Mouse (Mus musculus): ENCODE results near the gene Sec22c.

GRCm38 (mm10) chr9:121675556-121675955 lies 29.7 kb downstream of the Sec22c start:
- TF ChIP-seq POLR2A (IDR thresholded peaks at IDR 0.05; ENCODE audit: borderline replicate concordance, extremely low read depth, low read depth, low read length) (no peak), CTCF (IDR thresholded peaks at IDR 0.05; ENCODE audit: insufficient read depth, low read length) (no peak)
